Mouse (Mus musculus): ENCODE measurements around the gene Pcdh8. TPM values are rescaled to one million over a fixed set of nuclear protein-coding genes. Genes with fewer than 3 reads are reported as not detected.

Gene Pcdh8
- not detected for total RNA-seq (2023)

GRCm38 (mm10) chr14:79771094-79771535, at the start of gene Pcdh8:
Gene Pcdh8, minus strand, starts transcription at chr14:79771312.

Other genes with a start within 250 kb of the Pcdh8 start
- gene Sugt1, start 183.6 kb downstream of the Pcdh8 start, total RNA-seq (2023) = 10 to 100 TPM; 64.9 to 83.2 TPM
- gene Cnmd, start 109.1 kb downstream of the Pcdh8 start, total RNA-seq (2023) = not detected
- not detected for gene Olfm4, start 212.8 kb upstream of the Pcdh8 start, total RNA-seq (2023)

All from monocyte, adult 59 days (primary cell).